Mouse (Mus musculus) G1E-ER4 (cell line): ENCODE results near the gene Plscr2. TPM values are rescaled to one million over a fixed set of nuclear protein-coding genes. Genes with fewer than 3 reads are reported as not detected.

Source experiments
- GATA1 ChIP-seq: IDR thresholded peaks from one replicate; pipeline ENCODE4 v1.8.0; 2012; ENCODE audit warnings: low read length, inconsistent platforms
- polyA plus RNA-seq: library from polyadenylated mRNA; stranded (reverse); fragments of >175 nt; gene quantifications from 2 replicates; pipeline ENCODE4 v1.2.3, GENCODE M21; 2012

The Plscr2 gene
- polyA plus RNA-seq, 1 experiment = 0.10 TPM

- TF ChIP-seq GATA1 = no peak
These were observed 8.7 kb upstream of the Plscr2 start for GRCm38 (mm10) chr9:92266558-92267171.

GRCm38 (mm10) chr9:92267732-92268131, 7.7 kb upstream of the Plscr2 start:
- no peak for TF ChIP-seq GATA1

- TF ChIP-seq GATA1 = no peak
These were observed 5.5 kb upstream of the Plscr2 start for GRCm38 (mm10) chr9:92269829-92270404.

- no peak for TF ChIP-seq GATA1
These were observed 4.5 kb upstream of the Plscr2 start for GRCm38 (mm10) chr9:92270927-92271326.

GRCm38 (mm10) chr9:92272650-92273049, 2.8 kb upstream of the Plscr2 start:
- no peak for TF ChIP-seq GATA1

- TF ChIP-seq GATA1 = no peak
These were observed 2.1 kb upstream of the Plscr2 start for GRCm38 (mm10) chr9:92273271-92273670.

GRCm38 (mm10) chr9:92273956-92274762, 1.2 kb upstream of the Plscr2 start:
- no peak for TF ChIP-seq GATA1

- peak; percentile 28 for TF ChIP-seq GATA1
These were observed 958 bp downstream of the Plscr2 start for GRCm38 (mm10) chr9:92276360-92276759.

GRCm38 (mm10) chr9:92280048-92280447, 4.6 kb downstream of the Plscr2 start:
- TF ChIP-seq GATA1 = peak; percentile 38

GRCm38 (mm10) chr9:92282563-92283171, 7.3 kb downstream of the Plscr2 start:
- TF ChIP-seq GATA1 = no peak

GRCm38 (mm10) chr9:92289675-92290074, 14.3 kb downstream of the Plscr2 start:
- TF ChIP-seq GATA1 = peak; percentile 70

GRCm38 (mm10) chr9:92292169-92292568, 16.8 kb downstream of the Plscr2 start:
- no peak for TF ChIP-seq GATA1

GRCm38 (mm10) chr9:92292922-92293321, 17.5 kb downstream of the Plscr2 start:
- no peak for TF ChIP-seq GATA1

- TF ChIP-seq GATA1 = no peak
These were observed 18.5 kb downstream of the Plscr2 start for GRCm38 (mm10) chr9:92293560-92294548.

- TF ChIP-seq GATA1 = no peak
These were observed 22.9 kb downstream of the Plscr2 start for GRCm38 (mm10) chr9:92298288-92298687.

- no peak for TF ChIP-seq GATA1
These were observed 25.8 kb downstream of the Plscr2 start for GRCm38 (mm10) chr9:92301213-92301612.
